Mouse (Mus musculus) layer of hippocampus, adult 2 months (tissue): Measurements from ENCODE around the gene Rundc1. TPM values are rescaled to one million over a fixed set of nuclear protein-coding genes. Genes with fewer than 3 reads are reported as not detected.
"Not testable (repeated sequence)": the region's sequence is repeated elsewhere in the genome, so short reads cannot be mapped to it uniquely, and the experiment has no call there.

ENCODE experiments used
- DNase-seq, 2 experiments: peaks; one replicate each; pipeline ENCODE4 v3.0.0; 2022; ENCODE audit warnings: low spot score in 2 of 2
- H3K27ac ChIP-seq: fragments of 200-600 bp; 2 replicates; pipeline ENCODE4 v1.8.1; 2022
- H3K4me3 ChIP-seq: fragments of 200-600 bp; 2 replicates; pipeline ENCODE4 v1.8.1; 2022; ENCODE audit warnings: mild to moderate bottlenecking
- CTCF ChIP-seq: fragments of 200-600 bp; conservative IDR thresholded peaks from 2 replicates; pipeline ENCODE4 v1.8.1; 2022; ENCODE audit warnings: antibody characterized with exemption, mild to moderate bottlenecking, moderate library complexity
- total RNA-seq, 2 experiments: library from RNA; stranded (reverse); gene quantifications; 2 replicates each; pipeline ENCODE4 v1.2.3; 2021

Gene Rundc1
- total RNA-seq, 2 experiments from 2014 or later = 31.9 to 33.5 TPM

DNA sequence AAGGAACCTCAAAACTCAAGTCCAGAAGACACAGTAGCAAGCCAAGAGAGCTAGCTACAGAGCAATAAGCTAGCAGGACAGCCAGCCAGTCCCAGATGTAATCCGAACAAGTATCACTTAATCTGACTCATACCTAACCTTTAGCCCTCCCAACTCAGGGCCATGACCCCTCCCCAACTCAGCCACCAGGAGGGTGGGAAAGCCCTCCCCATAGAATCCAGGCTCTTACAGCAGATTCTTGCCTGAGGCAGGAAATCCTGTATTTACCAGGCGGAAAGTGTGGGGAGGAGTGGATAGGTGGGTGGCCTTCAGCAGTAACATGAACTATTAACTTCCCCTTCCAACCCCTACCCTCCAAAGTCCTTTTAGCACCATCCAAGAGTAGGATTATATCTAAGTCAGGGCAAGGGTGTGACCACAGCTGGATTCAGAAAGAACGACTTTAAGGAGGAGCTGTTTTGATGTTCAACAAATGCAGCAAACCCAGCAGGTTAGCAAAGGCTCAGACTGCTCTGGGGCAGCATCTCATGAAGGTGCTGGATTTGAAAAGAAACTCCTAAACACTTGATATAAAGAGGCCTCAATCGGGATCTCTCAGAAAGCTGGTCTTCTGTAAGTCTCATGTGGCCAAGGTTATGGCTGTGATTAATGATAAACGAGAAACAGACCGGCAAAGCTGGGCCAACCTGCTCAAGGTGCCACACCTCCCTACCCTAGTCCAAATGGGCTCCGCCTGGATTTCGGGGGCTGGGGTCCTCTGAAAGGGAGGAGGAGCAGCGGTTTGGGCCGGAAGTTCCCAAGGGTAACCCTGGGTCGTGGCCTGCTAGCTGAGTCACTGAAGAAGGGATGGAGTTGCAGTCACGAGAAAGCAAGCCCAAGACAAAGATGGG is 39.6 kb downstream of the Rundc1 start, which contains the start of gene Rnd2:
TSS of gene Rnd2 (plus strand) at position 789 of the 890 bp plus-strand sequence.
- no peak for DNase-seq
- H3K27ac ChIP-seq = peak within 1 kb of the TSS; percentile 81
- peak within 1 kb of the TSS; percentile 63 for H3K4me3 ChIP-seq
- TF ChIP-seq CTCF = no peak

DNA sequence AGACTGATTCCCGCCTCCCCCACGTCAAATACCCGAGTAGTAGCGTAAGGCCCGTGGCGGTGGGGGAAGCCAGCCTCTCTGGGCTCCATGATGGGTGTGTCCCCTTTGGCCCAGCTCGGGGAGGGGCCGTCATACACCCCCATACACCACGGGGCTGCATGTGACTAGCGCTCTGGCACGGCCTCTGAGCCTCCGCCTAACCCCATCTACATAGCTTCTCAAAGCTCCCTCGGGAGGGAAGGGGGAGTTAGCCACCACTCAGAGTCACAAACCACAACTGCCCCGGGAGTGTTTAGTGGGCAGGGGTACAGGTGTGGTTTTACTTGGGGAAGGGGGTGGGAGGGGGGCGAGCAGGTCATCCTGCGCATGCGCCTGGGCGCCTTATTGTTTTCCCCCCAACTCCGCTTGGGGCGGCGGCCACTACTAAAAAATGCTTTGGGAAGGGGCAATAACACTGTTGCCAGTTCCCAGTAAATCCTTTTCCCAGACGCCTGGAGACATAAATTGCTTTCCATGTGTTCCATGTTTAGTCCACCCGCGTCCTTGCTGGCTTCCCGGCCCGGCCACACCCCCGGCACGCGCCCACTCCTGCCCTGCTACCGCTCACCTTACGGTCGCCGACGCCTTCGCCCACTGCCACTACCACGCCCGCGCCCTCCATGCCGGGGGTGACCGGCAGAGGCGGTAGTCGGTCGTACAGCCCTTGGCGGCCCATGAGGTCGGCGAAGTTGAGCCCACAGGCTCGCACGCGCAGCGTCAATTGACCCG is 40.4 kb downstream of the Rundc1 start:
- peak in 1 of 2 experiments; percentile 30 for DNase-seq
- H3K27ac ChIP-seq = peak overlapping the region; percentile 81
- H3K4me3 ChIP-seq = peak overlapping the region; percentile 63
- TF ChIP-seq CTCF = 0 out of 2 replicates have a peak, but pooled peaks have one; percentile 6

DNA sequence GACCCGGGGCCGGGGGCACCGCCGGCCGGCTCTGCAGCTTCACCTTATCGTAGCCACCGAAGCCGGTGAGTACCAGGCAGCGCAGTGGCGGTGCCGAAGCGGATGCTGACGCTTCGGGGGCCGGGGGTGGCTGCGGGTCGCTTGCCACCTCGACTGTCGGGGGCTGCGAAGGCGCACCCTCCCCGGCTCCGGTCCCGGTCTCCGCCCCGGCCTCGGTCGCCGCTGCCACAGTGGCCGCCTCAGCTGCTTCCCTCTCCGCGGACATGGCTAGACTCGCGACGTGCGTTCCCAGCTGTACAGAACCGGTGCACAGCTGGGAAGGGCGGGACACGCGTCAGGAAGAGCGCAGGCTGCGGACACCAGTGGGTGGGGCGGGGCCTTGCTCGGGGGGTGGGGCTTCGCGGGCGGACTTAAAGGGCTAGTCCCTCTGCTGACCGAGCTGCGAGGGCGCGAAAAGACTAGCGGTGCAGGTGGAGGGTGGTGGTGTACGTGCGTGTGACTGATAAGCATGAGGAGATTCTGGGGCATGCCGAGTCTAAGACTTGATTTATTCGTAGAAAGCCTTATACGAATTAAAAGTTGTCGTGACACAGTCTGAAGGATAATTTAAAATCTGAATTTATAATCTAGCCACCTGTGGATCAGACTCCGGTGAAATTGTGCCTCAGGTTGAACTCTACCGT is 41.1 kb downstream of the Rundc1 start, which contains the start of gene Vat1:
TSS of gene Vat1 (minus strand) at position 362 of the 683 bp plus-strand sequence.
- DNase-seq = peak in 1 of 2 experiments; percentile 45
- peak within 1 kb of the TSS; percentile 81 for H3K27ac ChIP-seq
- peak within 1 kb of the TSS; percentile 63 for H3K4me3 ChIP-seq
- TF ChIP-seq CTCF = peak; percentile 37

DNA sequence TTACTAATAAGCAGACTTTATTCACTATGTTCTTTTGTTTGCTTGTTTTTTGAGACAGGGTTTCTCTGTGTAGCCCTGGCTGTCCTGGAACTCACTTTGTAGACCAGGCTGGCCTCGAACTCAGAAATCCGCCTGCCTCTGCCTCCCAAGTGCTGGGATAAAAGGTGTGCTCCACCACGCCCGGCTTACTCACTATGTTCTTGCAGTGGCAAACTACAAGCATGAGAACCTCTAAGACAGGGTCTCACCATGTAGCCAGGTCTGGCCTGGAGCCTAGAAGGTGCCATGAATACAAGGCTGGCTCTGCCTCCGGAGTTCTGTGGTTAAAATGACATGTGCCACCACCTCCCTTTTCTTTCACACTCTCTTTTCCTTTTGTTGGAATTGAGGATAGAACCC is 41.7 kb downstream of the Rundc1 start:
- H3K4me3 ChIP-seq = peak overlapping the region; percentile 63
- H3K27ac ChIP-seq, DNase-seq: not testable (repeated sequence)

DNA sequence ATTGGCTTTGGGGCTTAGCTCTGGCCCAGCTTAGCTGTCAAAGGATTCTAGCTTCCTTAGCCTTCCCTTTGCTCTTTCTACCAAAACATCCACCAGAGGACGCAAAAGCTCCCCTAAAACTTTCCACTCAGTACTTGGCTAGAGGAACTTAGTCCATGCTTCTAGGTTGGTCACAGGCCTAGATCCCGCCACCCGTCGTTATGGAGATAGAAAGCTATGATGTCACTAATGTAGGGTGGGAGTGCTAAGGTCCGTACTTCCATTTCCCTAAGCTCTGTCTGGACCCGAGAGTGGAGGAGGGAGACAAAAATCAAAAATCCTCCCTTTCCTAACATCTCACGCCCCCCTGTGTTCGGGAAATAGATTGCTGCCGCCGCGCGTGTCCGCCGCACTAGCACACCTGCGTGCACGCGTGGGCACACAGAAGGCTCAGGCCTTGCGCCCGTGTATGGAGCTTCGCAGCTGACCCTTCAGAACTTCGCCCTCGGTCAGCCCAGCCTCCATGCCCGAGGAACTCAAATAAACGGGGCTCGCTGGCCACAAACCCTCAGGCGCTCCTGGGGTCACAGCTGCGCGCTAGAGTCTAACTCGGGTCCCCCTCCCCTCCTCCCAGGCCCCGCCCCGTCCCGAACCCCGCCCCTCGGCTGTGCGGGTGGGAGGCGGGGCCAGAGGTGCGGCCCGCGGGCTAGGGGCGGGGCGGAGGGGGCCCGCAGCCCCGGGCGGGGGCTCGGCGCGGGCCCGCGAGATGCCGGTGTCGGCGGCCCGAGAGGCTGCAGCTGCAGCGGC is 42.8 kb downstream of the Rundc1 start:
- peak; percentile 62 to 71 for DNase-seq
- peak overlapping the region; percentile 85 for H3K27ac ChIP-seq
- TF ChIP-seq CTCF = peak; percentile 85
- peak overlapping the region; percentile 68 for H3K4me3 ChIP-seq

DNA sequence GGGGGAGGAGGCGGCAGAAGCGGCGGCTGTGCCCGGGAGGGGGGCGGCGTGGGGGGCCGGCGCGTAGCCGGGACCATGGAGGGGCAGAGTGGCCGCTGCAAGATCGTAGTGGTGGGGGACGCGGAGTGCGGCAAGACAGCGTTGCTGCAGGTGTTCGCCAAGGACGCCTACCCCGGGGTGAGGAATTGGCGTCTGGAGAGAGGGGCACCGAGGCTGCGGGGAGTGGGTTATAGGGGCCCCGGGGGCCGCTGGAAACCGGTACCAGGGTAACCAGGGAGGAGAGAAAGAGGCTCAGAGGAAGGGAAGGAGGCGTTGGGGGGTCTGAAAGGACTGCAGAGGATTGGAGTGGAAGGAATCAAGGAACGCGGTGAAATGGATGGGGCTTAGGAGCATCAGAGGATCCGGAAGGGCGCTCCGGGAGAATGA is 43.4 kb downstream of the Rundc1 start:
- no peak for TF ChIP-seq CTCF
- Histone ChIP-seq H3K27ac (peak overlapping the region; percentile 85), H3K4me3 (peak overlapping the region; percentile 68)
- no peak for DNase-seq

DNA sequence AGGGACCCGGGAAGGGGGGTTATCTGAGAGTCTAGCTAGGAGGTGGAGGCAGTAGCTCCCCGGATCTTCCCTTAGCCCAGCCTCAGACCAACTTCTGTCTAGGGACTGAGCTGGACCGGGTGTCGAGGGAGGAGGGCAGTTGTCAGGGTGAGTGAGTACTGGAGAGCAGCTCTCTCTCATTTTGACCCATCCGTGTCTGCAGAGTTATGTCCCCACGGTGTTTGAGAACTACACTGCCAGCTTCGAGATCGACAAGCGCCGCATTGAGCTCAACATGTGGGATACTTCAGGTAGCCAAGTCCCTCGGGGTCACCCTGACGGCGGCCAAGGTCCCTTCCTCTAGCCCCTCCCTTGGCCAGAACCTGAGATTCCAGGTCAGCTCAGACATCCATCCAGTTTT is 43.8 kb downstream of the Rundc1 start:
- H3K4me3 ChIP-seq = peak overlapping the region; percentile 68
- no peak for TF ChIP-seq CTCF
- no peak for DNase-seq
- peak overlapping the region; percentile 85 for H3K27ac ChIP-seq

DNA sequence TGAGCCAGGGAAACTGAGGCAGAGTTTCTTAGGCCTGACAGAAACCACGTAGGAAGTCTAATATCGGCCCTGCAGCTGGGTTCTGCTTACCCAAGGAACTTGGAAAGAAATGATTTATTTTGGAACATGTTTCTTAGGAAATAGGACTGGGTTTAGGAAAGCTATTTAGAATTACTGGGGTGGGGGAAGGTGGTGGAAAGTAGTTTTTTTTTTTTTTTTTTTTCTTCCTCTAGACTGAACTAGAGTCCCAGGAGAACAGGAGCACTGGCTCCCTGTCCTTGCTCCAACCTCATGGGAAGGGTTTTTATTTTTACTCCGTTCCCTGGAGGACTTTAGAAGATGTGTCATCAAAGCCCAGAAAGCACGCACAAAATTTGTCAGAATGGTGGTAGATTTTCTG is 44.3 kb downstream of the Rundc1 start:
- DNase-seq = no peak
- Histone ChIP-seq H3K27ac (peak overlapping the region; percentile 85), H3K4me3 (peak overlapping the region; percentile 68; the same call in 1 of the 2 replicates)
- no peak for TF ChIP-seq CTCF

DNA sequence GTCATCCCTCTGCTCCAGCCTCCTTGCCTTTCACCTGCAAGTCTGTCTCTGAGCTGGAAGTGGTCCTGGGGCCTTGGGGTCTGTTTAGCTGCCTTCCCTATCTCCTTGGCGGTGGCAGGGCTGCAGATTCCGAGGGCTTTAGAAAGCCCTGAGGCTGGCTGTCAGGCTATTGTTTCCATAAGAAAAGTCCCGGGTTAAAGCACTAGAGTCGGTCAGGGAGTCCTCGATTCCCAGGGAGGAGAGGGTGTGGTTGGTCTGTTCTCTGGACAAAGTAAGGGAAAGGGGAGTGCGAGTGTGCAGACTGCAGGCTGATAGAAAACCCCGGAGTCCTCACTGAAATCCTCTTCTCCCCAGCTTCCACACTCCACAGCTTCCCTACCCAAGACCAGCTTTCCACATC is 45.3 kb downstream of the Rundc1 start:
- Histone ChIP-seq H3K4me3 (no peak overlapping the region), H3K27ac (no peak overlapping the region)
- no peak for DNase-seq
- TF ChIP-seq CTCF = no peak

DNA sequence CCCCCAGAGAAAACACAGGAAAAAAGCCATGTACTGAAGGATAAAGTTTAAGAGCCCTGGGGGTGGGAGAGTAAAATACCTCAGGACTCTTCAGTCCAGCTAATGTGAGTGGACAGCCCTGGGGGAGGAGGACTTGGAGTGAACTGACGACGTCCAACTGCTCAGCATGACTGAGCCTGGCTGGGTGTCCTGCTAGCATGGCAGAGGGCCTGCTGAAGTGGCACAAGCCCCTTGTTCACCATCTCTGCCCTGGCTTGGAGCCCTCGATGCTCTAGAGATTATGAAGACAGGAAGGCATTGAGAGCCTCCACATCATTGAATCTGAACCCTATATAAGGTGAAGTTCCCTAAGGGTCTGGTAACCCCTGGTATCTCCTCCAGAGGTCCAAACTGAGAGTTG is 47.0 kb downstream of the Rundc1 start:
- Histone ChIP-seq H3K27ac (peak overlapping the region; percentile 33; the same call in 1 of the 2 replicates), H3K4me3 (no peak overlapping the region)
- no peak for DNase-seq
- TF ChIP-seq CTCF = no peak

DNA sequence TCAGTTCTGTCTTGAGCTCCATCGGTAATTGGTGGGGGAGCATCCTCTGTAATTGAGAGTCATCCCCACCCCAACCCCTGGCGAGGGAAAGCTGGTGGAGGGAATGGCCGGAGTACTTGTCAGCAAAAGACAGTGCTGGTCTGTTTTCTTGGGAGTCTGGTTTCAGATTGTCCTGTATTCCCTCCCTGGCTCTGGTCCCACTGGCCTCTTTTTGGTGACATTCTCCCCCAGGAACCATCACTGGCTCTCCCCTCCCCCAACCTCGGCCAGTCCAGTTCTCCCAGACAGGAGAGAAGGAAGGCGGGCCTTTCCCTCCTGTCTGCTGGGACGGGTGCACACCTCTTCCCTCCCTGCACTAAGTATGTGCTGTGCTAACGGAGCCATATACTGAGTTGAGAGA is 47.5 kb downstream of the Rundc1 start:
- no peak overlapping the region for H3K4me3 ChIP-seq
- peak in 1 of 2 experiments; percentile 36 for DNase-seq
- H3K27ac ChIP-seq = peak overlapping the region; percentile 33; the same call in 1 of the 2 replicates
- no peak for TF ChIP-seq CTCF

DNA sequence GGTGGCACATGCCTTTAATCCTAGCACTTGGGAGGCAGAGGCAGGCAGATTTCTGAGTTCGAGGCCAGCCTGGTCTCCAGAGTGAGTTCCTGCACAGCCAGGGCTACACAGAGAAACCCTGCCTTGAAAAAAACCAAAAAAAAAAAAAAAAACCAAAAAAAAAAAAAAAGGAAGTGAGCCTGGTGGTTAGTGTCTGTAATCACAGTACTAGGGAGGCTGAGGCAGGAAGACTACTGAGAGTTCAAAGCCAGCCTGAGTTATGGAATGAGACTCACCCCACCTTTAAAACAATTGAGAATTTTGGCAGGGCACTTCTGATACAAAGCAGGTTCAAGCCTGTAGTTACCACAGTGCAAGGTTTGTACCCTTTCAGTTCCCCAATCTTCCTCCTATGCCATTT is 48.8 kb downstream of the Rundc1 start:
- not testable (repeated sequence) for DNase-seq, H3K4me3 ChIP-seq, H3K27ac ChIP-seq
